Mouse (Mus musculus): Measurements from ENCODE around the gene Ccdc155.

DNA sequence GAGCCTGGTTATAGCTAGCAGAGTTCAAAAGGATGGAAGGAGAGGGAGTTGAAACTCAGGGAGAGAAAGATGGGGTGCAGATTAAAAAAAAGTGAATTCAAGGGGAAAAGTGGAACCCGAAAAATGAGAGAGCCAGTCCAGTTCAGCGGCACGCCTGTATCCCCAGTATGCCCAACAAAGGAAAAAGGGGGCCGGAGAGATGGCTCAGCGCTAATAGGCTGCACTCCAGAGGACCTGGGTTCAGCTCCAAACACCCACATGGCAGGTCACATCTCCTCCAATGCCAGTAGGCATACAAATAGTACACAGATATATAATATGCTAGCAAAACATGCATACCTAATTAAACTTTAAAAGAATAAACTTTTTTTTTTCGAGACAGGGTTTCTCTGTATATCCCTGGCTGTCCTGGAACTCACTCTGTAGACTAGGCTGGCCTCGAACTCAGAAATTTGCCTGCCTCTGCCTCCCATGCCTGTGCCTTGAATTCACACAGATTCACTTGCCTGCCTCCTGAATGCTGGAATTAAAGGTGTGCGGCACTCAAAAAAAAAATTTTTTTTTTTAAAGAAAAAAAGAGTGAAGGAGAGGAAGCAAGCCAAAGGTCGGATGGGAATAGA lies 41.6 kb downstream of the Ccdc155 start:
- no peak for TF ChIP-seq CTCF (IDR thresholded peaks at IDR 0.05; ENCODE audit: insufficient read depth, low read length)
- no peak for TF ChIP-seq POLR2A (IDR thresholded peaks at IDR 0.05; ENCODE audit: borderline replicate concordance, extremely low read depth, low read depth, low read length)
